Mouse (Mus musculus): ENCODE measurements at regions not wholly inside any gene's neighbourhood (a gene's known extent, or its start where the extent isn't known, plus 50 kb on each side); places are given as distances from the start of the nearest gene placed in this dataset.
A peak's percentile ranks its signal among the peaks of the same experiment; 100 is the strongest.

GRCm38 (mm10) chr17:45929591-45929990 lies 102.6 kb downstream of the Vegfa start:
- no peak for DNase-seq

GRCm38 (mm10) chr17:45928903-45929477 lies 103.2 kb downstream of the Vegfa start:
- no peak for TF ChIP-seq POLR2A (IDR thresholded peaks at IDR 0.05; ENCODE audit: low read depth, low read length)
- DNase-seq, result no peak
- Histone ChIP-seq H3K36me3 (ENCODE audit: control insufficient read depth, insufficient read depth, low read length) (no peaks in the 10 kb centered on the region), H3K4me1 (ENCODE audit: control insufficient read depth, insufficient read depth, low read length) (no peaks in the 10 kb centered on the region), H3K4me3 (ENCODE audit: insufficient read depth, low read depth, low read length) (no peak overlapping the region), H3K27me3 (replicated peaks; ENCODE audit: control insufficient read depth, insufficient read depth, low read length) (no peaks in the 10 kb centered on the region), H3K27ac (ENCODE audit: insufficient read depth, low read depth, low read length) (no peak overlapping the region)
- WGBS, result 73% methylated on average over 8 of the region's 8 CpGs

More at GRCm38 (mm10) chr17:45929591-45929990, 102.6 kb downstream of the Vegfa start:
- no peaks in the 10 kb centered on the region for H3K4me1 ChIP-seq (ENCODE audit: control insufficient read depth, insufficient read depth, low read length)
- WGBS, result 91% methylated on average over 7 of the region's 7 CpGs
- H3K36me3 ChIP-seq (ENCODE audit: control insufficient read depth, insufficient read depth, low read length), result no peaks in the 10 kb centered on the region
- H3K4me3 ChIP-seq (ENCODE audit: insufficient read depth, low read depth, low read length), result no peak overlapping the region
- H3K27ac ChIP-seq (ENCODE audit: insufficient read depth, low read depth, low read length), result no peak overlapping the region
- TF ChIP-seq CTCF (conservative IDR thresholded peaks at IDR 0.05; ENCODE audit: insufficient read depth, insufficient read length, low read depth, low read length), result no peak
- no peak for TF ChIP-seq POLR2A (IDR thresholded peaks at IDR 0.05; ENCODE audit: low read depth, low read length)
- H3K27me3 ChIP-seq (replicated peaks; ENCODE audit: control insufficient read depth, insufficient read depth, low read length), result no peaks in the 10 kb centered on the region

GRCm38 (mm10) chr17:45928013-45928412 lies 104.2 kb downstream of the Vegfa start:
- Histone ChIP-seq H3K36me3 (ENCODE audit: control insufficient read depth, insufficient read depth, low read length) (no peaks in the 10 kb centered on the region), H3K4me1 (ENCODE audit: control insufficient read depth, insufficient read depth, low read length) (no peaks in the 10 kb centered on the region), H3K27me3 (replicated peaks; ENCODE audit: control insufficient read depth, insufficient read depth, low read length) (no peaks in the 10 kb centered on the region), H3K27ac (ENCODE audit: insufficient read depth, low read depth, low read length) (no peak overlapping the region), H3K4me3 (ENCODE audit: insufficient read depth, low read depth, low read length) (no peak overlapping the region)
- 92% methylated on average over 4 of the region's 4 CpGs for WGBS
- TF ChIP-seq CTCF (conservative IDR thresholded peaks at IDR 0.05; ENCODE audit: insufficient read depth, insufficient read length, low read depth, low read length), result no peak
- no peak for TF ChIP-seq POLR2A (IDR thresholded peaks at IDR 0.05; ENCODE audit: low read depth, low read length)
- no peak for DNase-seq

- TF ChIP-seq CTCF (conservative IDR thresholded peaks at IDR 0.05; ENCODE audit: insufficient read depth, insufficient read length, low read depth, low read length) (no peak), POLR2A (IDR thresholded peaks at IDR 0.05; ENCODE audit: low read depth, low read length) (no peak)
- Histone ChIP-seq H3K4me1 (ENCODE audit: control insufficient read depth, insufficient read depth, low read length) (no peaks in the 10 kb centered on the region), H3K4me3 (ENCODE audit: insufficient read depth, low read depth, low read length) (no peak overlapping the region), H3K27me3 (replicated peaks; ENCODE audit: control insufficient read depth, insufficient read depth, low read length) (no peaks in the 10 kb centered on the region), H3K27ac (ENCODE audit: insufficient read depth, low read depth, low read length) (peak overlapping the region; percentile 24; the same call in 1 of the 2 replicates), H3K36me3 (ENCODE audit: control insufficient read depth, insufficient read depth, low read length) (no peaks in the 10 kb centered on the region)
- WGBS, result 59% methylated on average over 6 of the region's 6 CpGs
- peak; percentile 43 for DNase-seq
Measured at GRCm38 (mm10) chr17:45925845-45926244, 106.3 kb downstream of the Vegfa start.

- no peak for DNase-seq
- H3K27ac ChIP-seq (ENCODE audit: insufficient read depth, low read depth, low read length), result no peak overlapping the region
- H3K4me3 ChIP-seq (ENCODE audit: insufficient read depth, low read depth, low read length), result no peak overlapping the region
- H3K4me1 ChIP-seq (ENCODE audit: control insufficient read depth, insufficient read depth, low read length), result no peaks in the 10 kb centered on the region
- no peaks in the 10 kb centered on the region for H3K36me3 ChIP-seq (ENCODE audit: control insufficient read depth, insufficient read depth, low read length)
- WGBS, result 87% methylated on average over 6 of the region's 6 CpGs
- no peaks in the 10 kb centered on the region for H3K27me3 ChIP-seq (replicated peaks; ENCODE audit: control insufficient read depth, insufficient read depth, low read length)
- TF ChIP-seq CTCF (conservative IDR thresholded peaks at IDR 0.05; ENCODE audit: insufficient read depth, insufficient read length, low read depth, low read length) (no peak), POLR2A (IDR thresholded peaks at IDR 0.05; ENCODE audit: low read depth, low read length) (no peak)
Measured at GRCm38 (mm10) chr17:45924595-45924994, 107.6 kb downstream of the Vegfa start.

- Histone ChIP-seq H3K27ac (ENCODE audit: insufficient read depth, low read depth, low read length) (peak overlapping the region; percentile 8; the same call in 1 of the 2 replicates), H3K4me1 (ENCODE audit: control insufficient read depth, insufficient read depth, low read length) (no peaks in the 10 kb centered on the region), H3K4me3 (ENCODE audit: insufficient read depth, low read depth, low read length) (no peak overlapping the region), H3K27me3 (replicated peaks; ENCODE audit: control insufficient read depth, insufficient read depth, low read length) (no peaks in the 10 kb centered on the region), H3K36me3 (ENCODE audit: control insufficient read depth, insufficient read depth, low read length) (no peaks in the 10 kb centered on the region)
- no peak for TF ChIP-seq POLR2A (IDR thresholded peaks at IDR 0.05; ENCODE audit: low read depth, low read length)
- TF ChIP-seq CTCF (conservative IDR thresholded peaks at IDR 0.05; ENCODE audit: insufficient read depth, insufficient read length, low read depth, low read length), result no peak
- DNase-seq, result peak; percentile 72
- WGBS, result 68% methylated on average over 8 of the region's 8 CpGs
Measured at GRCm38 (mm10) chr17:45923217-45923730, 108.9 kb downstream of the Vegfa start.

GRCm38 (mm10) chr17:45917647-45918046 lies 114.5 kb downstream of the Vegfa start:
- Histone ChIP-seq H3K4me1 (ENCODE audit: control insufficient read depth, insufficient read depth, low read length) (peaks cover 4% of the 10 kb centered on the region; the same call in 1 of the 2 replicates), H3K4me3 (ENCODE audit: insufficient read depth, low read depth, low read length) (no peak overlapping the region), H3K27me3 (replicated peaks; ENCODE audit: control insufficient read depth, insufficient read depth, low read length) (no peaks in the 10 kb centered on the region), H3K27ac (ENCODE audit: insufficient read depth, low read depth, low read length) (no peak overlapping the region), H3K36me3 (ENCODE audit: control insufficient read depth, insufficient read depth, low read length) (no peaks in the 10 kb centered on the region)
- no peak for DNase-seq
- WGBS, result 100% methylated on average over 2 of the region's 2 CpGs
- no peak for TF ChIP-seq POLR2A (IDR thresholded peaks at IDR 0.05; ENCODE audit: low read depth, low read length)
- no peak for TF ChIP-seq CTCF (conservative IDR thresholded peaks at IDR 0.05; ENCODE audit: insufficient read depth, insufficient read length, low read depth, low read length)

Data from kidney, adult 2 months (tissue).